ENCODE assay signal across 8 mouse cellular contexts in the genomic region with DNA sequence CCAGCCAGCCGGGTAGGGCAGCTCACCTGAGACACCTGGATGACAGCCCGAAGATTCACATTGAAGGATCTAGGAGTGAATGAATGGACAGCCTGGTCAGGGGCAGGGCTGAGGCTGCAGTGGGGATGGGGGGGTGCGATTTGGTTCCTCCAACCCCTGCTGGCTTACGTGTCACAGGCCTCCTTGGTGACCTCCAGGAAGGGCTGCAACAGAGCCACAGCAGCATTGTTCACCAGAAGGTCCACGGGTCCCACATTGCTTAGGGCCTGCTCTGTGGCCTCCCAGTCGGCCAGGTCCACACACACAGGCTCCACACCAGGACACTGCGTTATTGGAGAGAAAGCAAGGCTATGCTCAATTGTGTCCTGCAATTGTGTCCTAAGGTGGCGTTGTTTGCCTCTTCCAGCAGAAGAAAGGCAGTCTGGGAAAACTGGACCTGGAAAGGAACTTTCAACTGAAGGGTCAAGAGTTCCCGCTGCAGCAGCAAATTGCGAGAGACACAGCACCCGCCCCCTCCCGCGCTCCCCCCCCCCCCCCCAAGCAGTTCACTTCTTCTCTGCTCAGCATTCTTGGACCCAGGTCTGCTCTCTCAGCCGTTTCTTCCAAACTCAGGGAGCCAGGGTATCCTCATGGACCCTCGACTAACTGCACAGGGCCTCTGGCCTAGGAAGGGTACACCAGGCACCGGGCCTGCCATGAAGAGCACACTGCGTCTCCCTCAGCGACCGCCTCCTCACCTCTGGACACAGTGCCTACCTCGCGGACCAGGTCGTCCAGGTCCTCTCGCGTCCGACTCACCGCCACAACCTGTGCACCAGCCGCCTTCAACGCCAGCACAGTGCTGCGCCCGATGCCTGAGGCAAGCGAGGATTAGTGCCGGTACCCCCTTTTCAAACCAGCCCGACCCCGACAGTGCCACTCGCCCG. TPM values are rescaled to one million over a fixed set of nuclear protein-coding genes. Genes with fewer than 3 reads are reported as not detected.
DNase-seq lines count a peak whose midpoint lies in the region; ATAC-seq lines count a peak whose summit lies in the region.

No protein-coding gene starts in this region.

- no peaks in the 10 kb centered on the region for H3K9me3 ChIP-seq in embryonic facial prominence, embryonic 10.5 days
- no peaks in the 10 kb centered on the region for H3K9me3 ChIP-seq in intestine, embryonic 15.5 days
- H3K9me3 ChIP-seq in midbrain, embryonic 11.5 days (ENCODE audit: control insufficient read depth, low read length), result no peaks in the 10 kb centered on the region

- peaks cover 38% of the 10 kb centered on the region for H3K4me1 ChIP-seq in embryonic facial prominence, embryonic 10.5 days
- H3K4me1 ChIP-seq in intestine, embryonic 15.5 days (replicated peaks), result peaks cover 14% of the 10 kb centered on the region
- H3K4me1 ChIP-seq in midbrain, embryonic 11.5 days (ENCODE audit: control insufficient read depth, insufficient read depth, low read length), result peaks cover 11% of the 10 kb centered on the region

- WGBS in embryonic facial prominence, embryonic 10.5 days, result 18% methylated on average over 36 of the region's 36 CpGs
- 19% methylated on average over 34 of the region's 36 CpGs for WGBS in intestine, embryonic 15.5 days
- 18% methylated on average over 36 of the region's 36 CpGs for WGBS in midbrain, embryonic 11.5 days

- DNase-seq in kidney, adult 11 months, result peak; percentile 70
- no peak for DNase-seq in kidney, postnatal 4 days
- no peak for DNase-seq in embryonic facial prominence, embryonic 10.5 days (ENCODE audit: low spot score)
- no peak for DNase-seq in midbrain, embryonic 11.5 days (ENCODE audit: low spot score, missing footprints)
- DNase-seq in retina, embryonic 14.5 days (ENCODE audit: low spot score), result no peak
- DNase-seq in adrenal gland, adult 2 months, result no peak
- no peak for DNase-seq in gastrocnemius, postnatal 4 days (ENCODE audit: low spot score in 2 of 2)

- peaks cover 76% of the 10 kb centered on the region for H3K27me3 ChIP-seq in embryonic facial prominence, embryonic 10.5 days (replicated peaks; ENCODE audit: low read depth, poor library complexity, severe bottlenecking)
- H3K27me3 ChIP-seq in intestine, embryonic 15.5 days (replicated peaks), result no peaks in the 10 kb centered on the region
- peaks cover 20% of the 10 kb centered on the region; the same call in 1 of the 2 replicates for H3K27me3 ChIP-seq in midbrain, embryonic 11.5 days (ENCODE audit: control insufficient read depth, insufficient read depth, low read length)

- ATAC-seq in intestine, embryonic 15.5 days, result peak; percentile 65
- peak; percentile 43 for ATAC-seq in midbrain, embryonic 11.5 days (ENCODE audit: low FRiP score)

- H3K4me3 ChIP-seq in embryonic facial prominence, embryonic 10.5 days, result peak overlapping the region; percentile 77
- peak overlapping the region; percentile 72 for H3K4me3 ChIP-seq in intestine, embryonic 15.5 days (replicated peaks)
- H3K4me3 ChIP-seq in midbrain, embryonic 11.5 days (ENCODE audit: low read depth, low read length), result peak overlapping the region; percentile 54

- H3K27ac ChIP-seq in embryonic facial prominence, embryonic 10.5 days (replicated peaks), result peak overlapping the region; percentile 71; the same call in 1 of the 2 replicates
- no peak overlapping the region for H3K27ac ChIP-seq in intestine, embryonic 15.5 days
- no peak overlapping the region for H3K27ac ChIP-seq in midbrain, embryonic 11.5 days (ENCODE audit: low read depth, low read length)

- H3K36me3 ChIP-seq in embryonic facial prominence, embryonic 10.5 days (replicated peaks), result no peaks in the 10 kb centered on the region; the same call in 1 of the 2 replicates
- no peaks in the 10 kb centered on the region for H3K36me3 ChIP-seq in intestine, embryonic 15.5 days
- no peaks in the 10 kb centered on the region for H3K36me3 ChIP-seq in midbrain, embryonic 11.5 days (ENCODE audit: control insufficient read depth, insufficient read depth, low read length)

- peak overlapping the region; percentile 91 for H3K4me2 ChIP-seq in intestine, embryonic 15.5 days (replicated peaks)
- peak overlapping the region; percentile 65 for H3K4me2 ChIP-seq in midbrain, embryonic 11.5 days

- H3K9ac ChIP-seq in intestine, embryonic 15.5 days, result peak overlapping the region; percentile 59
- H3K9ac ChIP-seq in midbrain, embryonic 11.5 days (ENCODE audit: low read length), result peak overlapping the region; percentile 57; the same call in 1 of the 2 replicates

RNA-seq across cellular contexts. Expression of gene Dcxr, which starts 0.6 kb away (rescaled TPM):
- 12.8 and 16.0 TPM in 2 replicates for polyA plus RNA-seq in embryonic facial prominence, embryonic 10.5 days (2016; fragmentation: Nextera tagmentation; extraction: Ambion mirVana)
- 31.3 and 41.7 TPM in 2 replicates for polyA plus RNA-seq in intestine, embryonic 15.5 days (2015; fragmentation: Nextera tagmentation; extraction: Ambion mirVana)
- 10.6 and 12.4 TPM in 2 replicates for polyA plus RNA-seq in midbrain, embryonic 11.5 days (2014; fragmentation: Nextera tagmentation; extraction: Ambion mirVana)
- total RNA-seq in adrenal gland, adult 2 months (2021), result 100 to 1,000 TPM in 1 of 2 experiments, 10 to 100 TPM in 1; 41.4 to 122 TPM
- 136 and 150 TPM in 2 replicates for polyA plus RNA-seq in adrenal gland, adult 2 months (2012; rRNA removed)
- total RNA-seq in gastrocnemius, postnatal 4 days (2021), result 1 to 10 TPM; 4.8 to 5.3 TPM

RNA-seq across cellular contexts. Expression of gene Rac3, which starts 5.2 kb away (rescaled TPM):
- 27.2 and 31.2 TPM in 2 replicates for polyA plus RNA-seq in embryonic facial prominence, embryonic 10.5 days (2016; fragmentation: Nextera tagmentation; extraction: Ambion mirVana)
- 34.2 and 35.8 TPM in 2 replicates for polyA plus RNA-seq in intestine, embryonic 15.5 days (2015; fragmentation: Nextera tagmentation; extraction: Ambion mirVana)
- 9.9 and 12.3 TPM in 2 replicates for polyA plus RNA-seq in midbrain, embryonic 11.5 days (2014; fragmentation: Nextera tagmentation; extraction: Ambion mirVana)
- total RNA-seq in adrenal gland, adult 2 months (2021), result 10 to 100 TPM; 13.7 to 15.9 TPM
- polyA plus RNA-seq in adrenal gland, adult 2 months (2012; rRNA removed), result 21.1 and 25.6 TPM in 2 replicates
- total RNA-seq in gastrocnemius, postnatal 4 days (2021), result 1 to 10 TPM; 2.5 to 4.8 TPM

RNA-seq across cellular contexts. Expression of gene Cbr2, which starts 5.4 kb away (rescaled TPM):
- polyA plus RNA-seq in embryonic facial prominence, embryonic 10.5 days (2016; fragmentation: Nextera tagmentation; extraction: Ambion mirVana), result 2.6 and 2.9 TPM in 2 replicates
- 0.79 and 2.4 TPM in 2 replicates for polyA plus RNA-seq in intestine, embryonic 15.5 days (2015; fragmentation: Nextera tagmentation; extraction: Ambion mirVana)
- polyA plus RNA-seq in midbrain, embryonic 11.5 days (2014; fragmentation: Nextera tagmentation; extraction: Ambion mirVana), result 1.00 and 1.1 TPM in 2 replicates
- 10 to 100 TPM in 1 of 2 experiments, 1 to 10 TPM in 1; 8.3 to 10.6 TPM for total RNA-seq in adrenal gland, adult 2 months (2021)
- 52.6 and 54.2 TPM in 2 replicates for polyA plus RNA-seq in adrenal gland, adult 2 months (2012; rRNA removed)
- 10 to 100 TPM in 1 of 2 experiments, 1 to 10 TPM in 1; 9.5 to 10.4 TPM for total RNA-seq in gastrocnemius, postnatal 4 days (2021)

RNA-seq across cellular contexts. Expression of gene Lrrc45, which starts 12.8 kb away (rescaled TPM):
- 56.8 and 58.9 TPM in 2 replicates for polyA plus RNA-seq in embryonic facial prominence, embryonic 10.5 days (2016; fragmentation: Nextera tagmentation; extraction: Ambion mirVana)
- polyA plus RNA-seq in intestine, embryonic 15.5 days (2015; fragmentation: Nextera tagmentation; extraction: Ambion mirVana), result 42.0 and 45.4 TPM in 2 replicates
- 30.9 TPM in 2 replicates for polyA plus RNA-seq in midbrain, embryonic 11.5 days (2014; fragmentation: Nextera tagmentation; extraction: Ambion mirVana)
- 10 to 100 TPM; 21.9 to 25.3 TPM for total RNA-seq in adrenal gland, adult 2 months (2021)
- 34.2 and 40.1 TPM in 2 replicates for polyA plus RNA-seq in adrenal gland, adult 2 months (2012; rRNA removed)
- 10 to 100 TPM; 16.0 to 21.0 TPM for total RNA-seq in gastrocnemius, postnatal 4 days (2021)

RNA-seq across cellular contexts. Expression of gene Cenpx, which starts 13.0 kb away (rescaled TPM):
- 119 and 124 TPM in 2 replicates for polyA plus RNA-seq in embryonic facial prominence, embryonic 10.5 days (2016; fragmentation: Nextera tagmentation; extraction: Ambion mirVana)
- polyA plus RNA-seq in intestine, embryonic 15.5 days (2015; fragmentation: Nextera tagmentation; extraction: Ambion mirVana), result 163 and 170 TPM in 2 replicates
- 119 and 131 TPM in 2 replicates for polyA plus RNA-seq in midbrain, embryonic 11.5 days (2014; fragmentation: Nextera tagmentation; extraction: Ambion mirVana)
- total RNA-seq in adrenal gland, adult 2 months (2021), result 10 to 100 TPM; 54.0 to 63.5 TPM
- polyA plus RNA-seq in adrenal gland, adult 2 months (2012; rRNA removed), result 86.0 and 90.2 TPM in 2 replicates
- 10 to 100 TPM; 33.7 to 48.7 TPM for total RNA-seq in gastrocnemius, postnatal 4 days (2021)

Comparison
In these comparisons a context has a peak if more than half of its experiments do, and no peak if none do; other contexts are left out.
1. RNA of gene Cbr2, which starts 5.4 kb away (polyA plus RNA-seq): 52.6 to 54.2 TPM in adrenal gland, adult 2 months; 2.6 to 2.9 TPM in embryonic facial prominence, embryonic 10.5 days, 1.00 to 1.1 TPM in midbrain, embryonic 11.5 days and 0.79 to 2.4 TPM in intestine, embryonic 15.5 days; every median in the first group is over 10 times any median in the second.
2. Peak in every context shown above with its lines, with median percentiles within 50 percentile points of each other: H3K4me3 ChIP-seq.